Mouse (Mus musculus): Measurements from ENCODE around the gene Wdr82. TPM values are rescaled to one million over a fixed set of nuclear protein-coding genes. Genes with fewer than 3 reads are reported as not detected.
A peak's percentile ranks its signal among the peaks of the same experiment; 100 is the strongest.

The Wdr82 gene
- 83.7 and 95.8 TPM in 2 replicates for total RNA-seq (2012; rRNA removed)

GRCm38 (mm10) chr9:106170556-106171345, at the start of gene Wdr82:
TSS of gene Wdr82 (plus strand) at chr9:106170928.
- in situ Hi-C loops (cut with MboI; ENCODE audit: low sequenced_read_pairs in 2 of 2, unreplicated experiment in 2 of 2) = no loop called here
- Histone ChIP-seq H3K4me3 (ENCODE audit: insufficient read depth in 1 of 2, low read depth in 1 of 2, low read length in 2 of 2, poor library complexity in 1 of 2, severe bottlenecking in 1 of 2) (peak within 1 kb of the TSS; percentile 87 to 100), H3K4me1 (ENCODE audit: control insufficient read depth in 2 of 2, insufficient read depth in 2 of 2, low read length in 2 of 2, poor library complexity in 1 of 2) (peaks cover 9 to 14% of the 10 kb centered on the region in 2 experiments), H3K27ac (ENCODE audit: insufficient read depth, low read depth, low read length, poor library complexity, severe bottlenecking) (peak within 1 kb of the TSS; percentile 97), H3K36me3 (ENCODE audit: control insufficient read depth, insufficient read depth, low read length, poor library complexity, severe bottlenecking) (peaks cover 7% of the 10 kb centered on the region; the same call in 1 of the 2 replicates), H3K9ac (ENCODE audit: insufficient read depth, low read depth, low read length, poor library complexity, severe bottlenecking) (peak within 1 kb of the TSS; percentile 100), H3K9me3 (ENCODE audit: control insufficient read depth, insufficient read depth, low read depth, low read length) (no peaks in the 10 kb centered on the region)
- no peak; the same call in 1 of the 2 replicates for TF ChIP-seq ZC3H11A (IDR thresholded peaks at IDR 0.05; ENCODE audit: borderline replicate concordance, low read depth, low read length)
- TF ChIP-seq ZNF384 (IDR thresholded peaks at IDR 0.05; ENCODE audit: low read depth, low read length) = no peak
- peak; percentile 66; the same call in 1 of the 2 replicates for TF ChIP-seq HCFC1 (IDR thresholded peaks at IDR 0.05; ENCODE audit: borderline replicate concordance, insufficient read depth, low read length)
- DNase-seq (ENCODE audit: low read depth, low spot score) = peak; percentile 84

DNA sequence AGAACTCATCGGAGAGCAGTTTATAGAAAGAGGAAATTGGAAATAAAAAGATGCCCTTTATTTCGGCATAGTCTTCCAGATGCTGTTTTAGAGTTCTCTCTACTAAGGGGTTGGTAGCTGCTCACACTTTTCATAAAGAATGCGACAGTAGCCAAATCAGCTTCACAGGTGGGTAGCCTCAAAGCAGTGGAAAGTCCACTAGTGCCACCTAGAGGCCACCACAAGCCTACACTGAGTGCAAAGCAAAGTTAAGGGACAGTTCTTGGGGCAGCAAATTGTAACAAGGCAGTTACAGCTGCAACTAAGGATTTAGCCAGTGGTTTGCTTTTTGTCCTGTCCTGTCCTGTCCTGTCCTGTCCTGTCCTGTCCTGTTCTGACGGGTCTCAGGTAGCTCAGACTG, 47.1 kb upstream of the Wdr82 start:
- Histone ChIP-seq H3K4me1 (ENCODE audit: control insufficient read depth in 2 of 2, insufficient read depth in 2 of 2, low read length in 2 of 2, poor library complexity in 1 of 2) (peaks cover 0 to 3% of the 10 kb centered on the region in 2 experiments; a peak in 1 of 4 replicates), H3K9me3 (ENCODE audit: control insufficient read depth, insufficient read depth, low read depth, low read length) (no peaks in the 10 kb centered on the region), H3K4me3 (ENCODE audit: insufficient read depth in 1 of 2, low read depth in 1 of 2, low read length in 2 of 2, poor library complexity in 1 of 2, severe bottlenecking in 1 of 2) (no peak overlapping the region), H3K9ac (ENCODE audit: insufficient read depth, low read depth, low read length, poor library complexity, severe bottlenecking) (no peak overlapping the region), H3K36me3 (ENCODE audit: control insufficient read depth, insufficient read depth, low read length, poor library complexity, severe bottlenecking) (no peaks in the 10 kb centered on the region), H3K27ac (ENCODE audit: insufficient read depth, low read depth, low read length, poor library complexity, severe bottlenecking) (no peak overlapping the region)
- in situ Hi-C loops (cut with MboI; ENCODE audit: low sequenced_read_pairs in 2 of 2, unreplicated experiment in 2 of 2) = no loop called here
- TF ChIP-seq HCFC1 (IDR thresholded peaks at IDR 0.05; ENCODE audit: borderline replicate concordance, insufficient read depth, low read length) (no peak), CHD2 (IDR thresholded peaks at IDR 0.05; ENCODE audit: low read depth, low read length) (no peak), ZC3H11A (IDR thresholded peaks at IDR 0.05; ENCODE audit: borderline replicate concordance, low read depth, low read length) (0 out of 2 replicates have a peak, but pooled peaks have one; percentile 37), MAFK (IDR thresholded peaks at IDR 0.05; ENCODE audit: insufficient read depth, low read depth, low read length) (no peak), ZNF384 (IDR thresholded peaks at IDR 0.05; ENCODE audit: low read depth, low read length) (no peak)
- DNase-seq (ENCODE audit: low read depth, low spot score) = no peak

GRCm38 (mm10) chr9:106126786-106127251, 43.9 kb upstream of the Wdr82 start:
- Histone ChIP-seq H3K9ac (ENCODE audit: insufficient read depth, low read depth, low read length, poor library complexity, severe bottlenecking) (no peak overlapping the region), H3K27ac (ENCODE audit: insufficient read depth, low read depth, low read length, poor library complexity, severe bottlenecking) (no peak overlapping the region), H3K4me3 (ENCODE audit: insufficient read depth in 1 of 2, low read depth in 1 of 2, low read length in 2 of 2, poor library complexity in 1 of 2, severe bottlenecking in 1 of 2) (no peak overlapping the region), H3K4me1 (ENCODE audit: control insufficient read depth in 2 of 2, insufficient read depth in 2 of 2, low read length in 2 of 2, poor library complexity in 1 of 2) (peaks cover 0 to 3% of the 10 kb centered on the region in 2 experiments; a peak in 1 of 4 replicates), H3K36me3 (ENCODE audit: control insufficient read depth, insufficient read depth, low read length, poor library complexity, severe bottlenecking) (no peaks in the 10 kb centered on the region), H3K9me3 (ENCODE audit: control insufficient read depth, insufficient read depth, low read depth, low read length) (no peaks in the 10 kb centered on the region)
- TF ChIP-seq ZC3H11A (IDR thresholded peaks at IDR 0.05; ENCODE audit: borderline replicate concordance, low read depth, low read length) (no peak), CHD2 (IDR thresholded peaks at IDR 0.05; ENCODE audit: low read depth, low read length) (no peak), ZNF384 (IDR thresholded peaks at IDR 0.05; ENCODE audit: low read depth, low read length) (no peak), MAFK (IDR thresholded peaks at IDR 0.05; ENCODE audit: insufficient read depth, low read depth, low read length) (no peak), HCFC1 (IDR thresholded peaks at IDR 0.05; ENCODE audit: borderline replicate concordance, insufficient read depth, low read length) (no peak)
- in situ Hi-C loops (cut with MboI; ENCODE audit: low sequenced_read_pairs in 2 of 2, unreplicated experiment in 2 of 2) = no loop called here
- DNase-seq (ENCODE audit: low read depth, low spot score) = no peak

GRCm38 (mm10) chr9:106129072-106129471, 41.7 kb upstream of the Wdr82 start:
- H3K27ac ChIP-seq (ENCODE audit: insufficient read depth, low read depth, low read length, poor library complexity, severe bottlenecking) = no peak overlapping the region
- TF ChIP-seq ZC3H11A (IDR thresholded peaks at IDR 0.05; ENCODE audit: borderline replicate concordance, low read depth, low read length) (no peak), MAFK (IDR thresholded peaks at IDR 0.05; ENCODE audit: insufficient read depth, low read depth, low read length) (no peak), ZNF384 (IDR thresholded peaks at IDR 0.05; ENCODE audit: low read depth, low read length) (no peak), CHD2 (IDR thresholded peaks at IDR 0.05; ENCODE audit: low read depth, low read length) (no peak), HCFC1 (IDR thresholded peaks at IDR 0.05; ENCODE audit: borderline replicate concordance, insufficient read depth, low read length) (no peak)

More at GRCm38 (mm10) chr9:106129072-106129471, 41.7 kb upstream of the Wdr82 start:
- Histone ChIP-seq H3K9ac (ENCODE audit: insufficient read depth, low read depth, low read length, poor library complexity, severe bottlenecking) (no peak overlapping the region), H3K4me1 (ENCODE audit: control insufficient read depth in 2 of 2, insufficient read depth in 2 of 2, low read length in 2 of 2, poor library complexity in 1 of 2) (peaks cover 0 to 3% of the 10 kb centered on the region in 2 experiments; a peak in 1 of 4 replicates), H3K9me3 (ENCODE audit: control insufficient read depth, insufficient read depth, low read depth, low read length) (no peaks in the 10 kb centered on the region), H3K4me3 (ENCODE audit: insufficient read depth in 1 of 2, low read depth in 1 of 2, low read length in 2 of 2, poor library complexity in 1 of 2, severe bottlenecking in 1 of 2) (no peak overlapping the region), H3K36me3 (ENCODE audit: control insufficient read depth, insufficient read depth, low read length, poor library complexity, severe bottlenecking) (no peaks in the 10 kb centered on the region)
- in situ Hi-C loops (cut with MboI; ENCODE audit: low sequenced_read_pairs in 2 of 2, unreplicated experiment in 2 of 2) = no loop called here
- DNase-seq (ENCODE audit: low read depth, low spot score) = no peak

Measured in ES-E14 (cell line).